8 mouse cellular contexts compared by ENCODE assay signal in the genomic region with DNA sequence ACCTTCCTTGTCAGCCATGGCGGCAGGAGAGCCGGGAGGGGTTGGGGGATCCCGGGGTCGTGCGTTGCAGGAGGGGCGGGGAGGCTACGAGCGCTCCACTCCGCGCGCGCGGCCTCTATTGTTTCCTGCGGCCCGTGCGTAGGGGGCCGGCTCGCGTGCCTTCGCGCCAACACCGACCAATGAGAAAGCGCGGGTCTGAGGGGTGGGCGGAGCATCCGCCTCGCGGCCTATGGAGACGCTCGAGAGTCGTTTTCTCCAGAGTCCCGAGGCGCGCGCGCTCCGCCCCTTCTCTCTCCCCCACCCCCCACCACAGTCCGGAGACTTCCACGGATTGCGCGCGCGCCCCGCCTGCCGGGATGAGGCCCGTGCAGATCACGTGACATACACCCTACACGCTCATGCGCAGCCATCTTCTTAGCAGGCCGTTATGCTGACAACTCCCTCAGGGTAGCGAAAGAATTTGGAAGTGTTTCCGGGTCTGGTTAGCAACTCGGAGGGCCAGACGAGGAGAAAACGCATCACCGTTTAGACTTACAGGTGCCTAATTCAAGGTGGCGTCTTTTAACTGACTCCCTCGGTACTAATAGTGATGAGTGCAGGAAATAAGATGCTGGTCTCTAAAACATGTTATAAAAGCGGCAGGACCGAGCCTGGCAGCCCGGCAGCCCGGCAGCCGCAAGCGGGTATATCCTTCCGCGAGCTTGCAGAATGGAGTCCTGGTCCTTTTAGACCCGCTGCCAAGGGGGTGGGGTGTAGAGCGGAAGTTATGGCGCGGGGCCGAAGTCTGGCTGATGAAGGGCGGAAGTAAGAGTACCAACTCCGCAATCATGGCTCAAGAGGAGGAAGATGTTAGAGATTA. TPM values are rescaled to one million over a fixed set of nuclear protein-coding genes. Genes with fewer than 3 reads are reported as not detected.
DNase-seq lines count a peak whose midpoint lies in the region; ATAC-seq lines count a peak whose summit lies in the region.

A gene (minus strand): TSS at position 155 of the 859 bp plus-strand sequence.
A gene (plus strand): TSS at position 480 of the 859 bp plus-strand sequence.

- peak within 1 kb of the TSS; percentile 93 for H3K27ac ChIP-seq in brown adipose tissue, adult 24 weeks (replicated peaks; ENCODE audit: low read depth, low read length)
- H3K27ac ChIP-seq in heart, embryonic 13.5 days (replicated peaks), result peak within 1 kb of the TSS; percentile 100
- peak within 1 kb of the TSS; percentile 98 for H3K27ac ChIP-seq in liver, embryonic 12.5 days
- peak within 1 kb of the TSS; percentile 100 for H3K27ac ChIP-seq in stomach, embryonic 15.5 days

- H3K9ac ChIP-seq in heart, embryonic 13.5 days, result peak within 1 kb of the TSS; percentile 98
- H3K9ac ChIP-seq in liver, embryonic 12.5 days, result peak within 1 kb of the TSS; percentile 93
- peak within 1 kb of the TSS; percentile 99 for H3K9ac ChIP-seq in stomach, embryonic 15.5 days

- 0 out of 2 replicates have a peak, but pooled peaks cover 3% of the 10 kb centered on the region for H3K4me1 ChIP-seq in brown adipose tissue, adult 24 weeks (ENCODE audit: control insufficient read depth, insufficient read depth, insufficient read length, low read length)
- H3K4me1 ChIP-seq in heart, embryonic 13.5 days, result peaks cover 34% of the 10 kb centered on the region
- peaks cover 81% of the 10 kb centered on the region for H3K4me1 ChIP-seq in liver, embryonic 12.5 days
- H3K4me1 ChIP-seq in stomach, embryonic 15.5 days, result peaks cover 22% of the 10 kb centered on the region

- peak; percentile 100 for DNase-seq in CD4-positive, CD25-positive, alpha-beta regulatory T cell, adult 2 months (ENCODE audit: low read depth, low spot score)
- DNase-seq in fat pad, adult 2 months (ENCODE audit: extremely low read depth, low read depth, low spot score), result peak; percentile 72
- DNase-seq in kidney, postnatal 10 days, result peak; percentile 99
- DNase-seq in natural killer cell, adult 2 months (ENCODE audit: low spot score in 2 of 2), result peak; percentile 92 to 95

- H3K4me2 ChIP-seq in heart, embryonic 13.5 days, result peak within 1 kb of the TSS; percentile 89
- H3K4me2 ChIP-seq in liver, embryonic 12.5 days, result peak within 1 kb of the TSS; percentile 86
- H3K4me2 ChIP-seq in stomach, embryonic 15.5 days, result peak within 1 kb of the TSS; percentile 85

- peaks cover 32% of the 10 kb centered on the region for H3K36me3 ChIP-seq in heart, embryonic 13.5 days
- H3K36me3 ChIP-seq in liver, embryonic 12.5 days, result peaks cover 36% of the 10 kb centered on the region
- H3K36me3 ChIP-seq in stomach, embryonic 15.5 days, result peaks cover 6% of the 10 kb centered on the region; the same call in 1 of the 2 replicates

- no peaks in the 10 kb centered on the region for H3K27me3 ChIP-seq in heart, embryonic 13.5 days (replicated peaks)
- no peaks in the 10 kb centered on the region for H3K27me3 ChIP-seq in liver, embryonic 12.5 days (replicated peaks)
- no peaks in the 10 kb centered on the region for H3K27me3 ChIP-seq in stomach, embryonic 15.5 days (replicated peaks)

- under 1% methylated on average over 70 of the region's 73 CpGs for WGBS in heart, embryonic 13.5 days
- WGBS in liver, embryonic 12.5 days (ENCODE audit: insufficient replicate concordance), result under 1% methylated on average over 73 of the region's 73 CpGs
- under 1% methylated on average over 70 of the region's 73 CpGs for WGBS in stomach, embryonic 15.5 days

- H3K4me3 ChIP-seq in brown adipose tissue, adult 24 weeks (ENCODE audit: insufficient read depth, low read depth, low read length), result peak within 1 kb of the TSS; percentile 97
- peak within 1 kb of the TSS; percentile 71 for H3K4me3 ChIP-seq in heart, embryonic 13.5 days
- peak within 1 kb of the TSS; percentile 87 for H3K4me3 ChIP-seq in liver, embryonic 12.5 days
- H3K4me3 ChIP-seq in stomach, embryonic 15.5 days (replicated peaks), result peak within 1 kb of the TSS; percentile 97

- no peaks in the 10 kb centered on the region for H3K9me3 ChIP-seq in heart, embryonic 13.5 days
- no peaks in the 10 kb centered on the region for H3K9me3 ChIP-seq in liver, embryonic 12.5 days (replicated peaks)
- H3K9me3 ChIP-seq in stomach, embryonic 15.5 days, result no peaks in the 10 kb centered on the region

- ATAC-seq in heart, embryonic 13.5 days (ENCODE audit: extremely low read depth, insufficient number of reproducible peaks, low FRiP score, low TSS enrichment), result peak; percentile 94
- peak; percentile 91 for ATAC-seq in liver, embryonic 12.5 days
- ATAC-seq in stomach, embryonic 15.5 days (ENCODE audit: insufficient read depth, low FRiP score, low read depth), result peak; percentile 97

RNA-seq across cellular contexts. Expression of the first gene that starts in this region (rescaled TPM):
- 77.7 and 87.6 TPM in 2 replicates for polyA plus RNA-seq in brown adipose tissue, adult 24 weeks (2012; ENCODE audit: insufficient read depth, insufficient read length, missing spikeins)
- 279 and 297 TPM in 2 replicates for polyA plus RNA-seq in heart, embryonic 13.5 days (2015; fragmentation: Nextera tagmentation; extraction: Ambion mirVana)
- 292 and 306 TPM in 2 replicates for polyA plus RNA-seq in liver, embryonic 12.5 days (2016; fragmentation: Nextera tagmentation; extraction: Ambion mirVana)
- 330 and 336 TPM in 2 replicates for polyA plus RNA-seq in stomach, embryonic 15.5 days (2015; fragmentation: Nextera tagmentation; extraction: Ambion mirVana)

RNA-seq across cellular contexts. Expression of the second gene that starts in this region (rescaled TPM):
- polyA plus RNA-seq in brown adipose tissue, adult 24 weeks (2012; ENCODE audit: insufficient read depth, insufficient read length, missing spikeins), result 92.1 and 127 TPM in 2 replicates
- polyA plus RNA-seq in heart, embryonic 13.5 days (2015; fragmentation: Nextera tagmentation; extraction: Ambion mirVana), result 36.6 and 45.0 TPM in 2 replicates
- 31.1 and 38.9 TPM in 2 replicates for polyA plus RNA-seq in liver, embryonic 12.5 days (2016; fragmentation: Nextera tagmentation; extraction: Ambion mirVana)
- 45.7 and 51.4 TPM in 2 replicates for polyA plus RNA-seq in stomach, embryonic 15.5 days (2015; fragmentation: Nextera tagmentation; extraction: Ambion mirVana)

Comparison
In these comparisons a context has a peak if more than half of its experiments do, and no peak if none do; other contexts are left out.
1. Peak in every context shown above with its lines: DNase-seq, ATAC-seq, H3K4me3 ChIP-seq and H3K27ac ChIP-seq.